Mouse (Mus musculus) induced T-regulatory cell, adult 2 months (primary cell): Measurements from ENCODE around the gene Zswim9.

Experiments used
- DNase-seq: peaks from one replicate; pipeline ENCODE4 v3.0.0-alpha.2; 2012; ENCODE audit warnings: low read depth

Gene Zswim9

DNA sequence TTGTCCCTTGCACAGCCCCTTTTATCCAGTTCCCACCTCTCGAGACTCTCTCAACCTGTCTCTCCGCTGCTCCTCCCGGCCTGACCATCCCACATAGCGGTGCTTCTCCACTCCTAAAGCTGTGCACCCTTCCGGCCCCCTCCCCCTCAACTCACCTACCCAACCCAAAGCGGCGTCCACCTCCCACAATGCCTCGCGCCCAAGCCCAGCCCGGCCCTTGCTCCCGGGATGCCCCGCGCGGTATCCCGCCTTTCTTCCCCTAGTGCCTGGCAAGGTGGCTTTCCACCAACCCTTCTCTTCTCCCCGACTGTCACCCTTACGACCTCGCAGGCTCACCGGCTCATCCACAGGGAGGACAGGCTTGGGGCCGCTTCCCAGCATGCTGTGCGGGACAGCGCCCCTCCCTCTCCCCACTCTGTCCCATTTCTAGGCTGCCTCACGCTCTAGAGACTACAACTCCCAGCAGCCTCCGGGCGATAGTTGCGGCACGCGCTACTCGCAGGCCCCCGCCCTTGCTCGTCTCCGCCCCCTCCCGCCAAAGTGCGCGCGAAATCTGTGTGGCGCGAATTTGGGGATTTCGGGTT, at the start of gene Zswim9:
Zswim9 (minus strand) TSS at position 414 of the 584 bp plus-strand sequence.
- peak; percentile 96 for DNase-seq

DNA sequence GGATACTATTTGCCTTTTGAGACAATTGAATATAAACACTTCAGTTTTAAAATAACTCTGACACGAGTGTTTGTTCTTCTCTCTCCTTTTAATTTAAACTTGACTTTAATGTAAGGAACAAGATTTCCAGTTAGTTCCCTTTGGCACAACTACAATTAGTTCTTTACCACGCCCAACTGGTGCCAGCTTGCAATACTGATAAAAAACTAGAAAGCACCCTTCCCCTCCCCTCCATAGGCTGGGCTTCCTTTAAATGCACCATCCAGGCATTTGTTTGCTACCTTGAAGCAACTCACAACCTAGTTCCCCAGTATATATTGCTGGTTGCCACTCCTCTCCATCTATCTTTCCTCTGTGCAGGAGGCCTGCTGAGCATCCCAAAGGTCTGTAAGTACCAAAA, 45.8 kb upstream of the Zswim9 start, which contains the start of gene Pla2g4c:
Pla2g4c (plus strand) TSS at position 340 of the 400 bp plus-strand sequence.
- no peak for DNase-seq

DNA sequence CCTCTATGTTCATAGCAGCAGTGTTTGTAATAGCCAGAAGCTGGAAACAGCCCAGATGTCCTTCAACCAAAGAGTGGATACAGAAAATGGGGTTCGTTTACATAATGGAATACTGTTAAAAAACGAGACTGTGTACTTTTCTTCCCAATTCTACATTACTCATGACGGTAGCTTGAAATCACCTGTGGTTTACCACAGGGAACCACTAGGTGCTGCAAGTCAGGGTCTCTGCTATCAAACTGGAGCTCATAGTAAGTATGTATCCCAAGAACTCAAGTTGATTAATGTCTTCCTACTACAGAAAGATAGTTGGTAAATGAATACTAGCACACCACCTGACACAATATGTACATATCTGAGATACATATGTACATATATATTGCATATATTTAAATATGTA, 42.9 kb upstream of the Zswim9 start:
- DNase-seq = peak; percentile 8

DNA sequence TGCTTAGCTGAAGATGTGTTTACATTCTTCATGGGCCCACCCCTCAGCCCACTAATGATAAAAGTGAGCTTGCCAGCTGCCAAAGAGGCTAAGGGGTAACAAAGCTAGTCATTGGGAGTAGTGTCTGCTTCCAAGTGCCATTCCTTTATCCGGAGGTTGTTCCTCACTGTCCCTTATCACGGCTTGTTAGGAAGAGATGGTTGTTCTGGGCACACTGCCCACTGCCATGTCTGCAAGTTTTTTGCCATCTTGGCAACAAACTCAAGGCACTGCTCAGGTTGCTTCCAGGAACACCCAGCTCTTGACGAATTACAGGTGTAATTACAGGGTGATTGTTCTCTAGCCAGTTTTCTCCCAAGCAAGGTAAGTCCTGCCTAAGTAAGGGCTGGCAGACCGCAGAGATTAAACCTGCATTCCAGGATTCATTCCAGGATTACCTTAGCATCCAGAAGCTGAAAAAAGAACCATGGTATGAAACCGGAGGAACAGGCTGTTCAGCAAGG, 35.6 kb upstream of the Zswim9 start:
- no peak for DNase-seq

DNA sequence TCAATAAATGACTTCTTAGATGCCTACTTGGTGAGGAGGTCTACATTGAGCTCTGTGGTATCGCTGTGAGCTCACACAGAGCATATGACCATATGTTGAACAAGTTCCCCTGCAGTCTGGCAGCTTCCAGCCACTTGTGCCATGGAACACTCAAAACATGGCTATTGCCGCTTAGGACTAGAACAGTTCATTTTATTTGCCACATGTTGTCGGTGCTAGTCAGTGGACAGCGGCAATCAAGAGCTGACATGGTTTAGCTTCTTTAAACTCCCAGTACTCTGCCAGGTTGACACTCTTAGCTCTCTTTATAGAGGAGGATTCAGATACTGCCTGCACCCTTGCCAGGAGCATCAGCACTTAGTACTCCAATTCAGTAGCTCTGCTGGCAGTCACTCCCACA, 32.9 kb upstream of the Zswim9 start:
- DNase-seq = no peak

DNA sequence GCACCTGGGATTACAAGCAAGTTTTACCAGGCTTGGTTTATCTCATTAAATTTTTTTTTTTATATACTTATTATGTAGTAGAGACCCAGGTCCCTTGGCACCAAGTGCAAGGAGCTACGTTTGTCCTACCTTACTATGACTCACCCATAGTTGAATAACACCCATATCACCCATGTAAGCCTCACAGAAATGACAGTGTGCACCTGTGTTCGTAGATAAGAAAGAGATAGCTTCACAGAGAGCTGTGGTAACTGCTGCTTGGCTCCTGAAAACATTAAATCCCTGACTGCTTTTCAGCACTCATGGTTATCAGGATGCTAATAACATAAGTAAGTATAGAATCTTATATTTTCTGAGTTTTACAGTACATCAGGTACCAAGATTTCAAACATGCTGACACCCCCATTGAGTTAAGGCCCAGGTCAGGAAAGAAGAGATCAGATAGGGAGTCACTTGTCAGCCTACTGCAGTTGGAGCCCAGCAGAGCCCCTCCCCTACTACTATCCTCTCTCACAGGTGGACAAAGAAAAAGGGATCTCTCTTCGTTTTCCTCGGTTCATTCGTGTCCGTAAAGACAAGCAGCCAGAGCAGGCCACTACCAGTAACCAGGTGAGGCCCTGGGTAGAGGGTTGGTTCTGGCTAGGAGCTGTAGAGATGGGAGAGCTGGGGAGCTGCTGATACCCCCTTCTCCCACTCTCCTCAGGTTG, 32.1 kb upstream of the Zswim9 start:
- DNase-seq = no peak

DNA sequence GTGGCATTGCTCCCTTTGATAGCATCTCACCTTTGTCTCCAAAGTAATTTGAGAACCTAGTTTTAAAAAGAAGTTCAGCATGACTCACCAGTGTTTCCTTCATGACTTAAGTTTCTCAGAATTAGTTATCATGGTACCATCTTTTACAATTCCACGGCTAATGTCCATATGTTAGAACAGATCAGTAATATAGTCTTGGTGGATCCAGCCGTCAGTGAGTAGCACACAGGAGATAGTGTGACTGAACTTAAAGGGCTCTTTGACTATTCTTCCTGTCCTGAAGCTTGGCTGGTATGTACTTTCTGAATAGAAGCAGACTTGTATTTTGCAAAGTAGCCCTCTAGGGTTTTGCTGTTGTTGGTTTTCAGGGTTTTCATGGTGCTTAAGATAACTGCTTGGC, 30.9 kb upstream of the Zswim9 start:
- DNase-seq = no peak

DNA sequence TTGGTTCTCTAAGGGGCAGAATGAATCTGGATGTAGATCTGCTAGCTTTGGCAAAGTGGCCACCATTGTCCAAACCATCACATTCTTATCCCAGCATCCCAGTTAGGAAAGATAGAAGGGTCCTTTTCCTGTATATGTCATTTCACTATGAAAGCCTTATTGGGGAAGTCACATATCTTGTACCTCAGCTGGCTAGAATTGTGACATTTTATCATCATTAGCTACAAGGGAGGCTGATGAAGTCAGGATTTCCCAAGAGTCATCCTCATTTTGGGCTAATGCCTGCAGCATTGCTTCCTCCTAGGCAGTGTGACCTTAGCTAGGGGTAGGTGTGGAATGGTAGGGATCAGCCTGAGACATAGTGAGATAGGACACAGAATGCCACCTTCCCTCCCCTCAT, 24.9 kb upstream of the Zswim9 start:
- DNase-seq = no peak

DNA sequence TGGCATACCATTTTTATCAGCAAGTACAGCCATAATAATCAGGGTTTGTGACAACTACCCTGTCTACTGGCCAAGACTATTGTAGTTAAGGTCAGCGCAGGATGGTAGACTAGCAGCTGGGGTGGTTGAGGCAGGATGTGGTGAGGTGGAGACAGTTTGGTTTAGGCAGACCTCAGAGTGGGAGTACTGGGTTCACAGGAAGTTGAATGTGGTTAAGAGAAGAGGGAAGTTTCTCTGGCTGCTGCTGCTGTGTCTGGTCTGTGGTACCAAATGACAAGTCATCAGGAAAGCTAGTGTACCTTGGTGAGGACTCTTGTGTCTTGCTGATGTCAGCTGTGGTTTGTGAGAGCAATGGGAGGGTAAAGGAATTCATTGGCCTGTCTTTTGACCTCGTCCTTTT, 24.3 kb upstream of the Zswim9 start:
- peak; percentile 82 for DNase-seq

DNA sequence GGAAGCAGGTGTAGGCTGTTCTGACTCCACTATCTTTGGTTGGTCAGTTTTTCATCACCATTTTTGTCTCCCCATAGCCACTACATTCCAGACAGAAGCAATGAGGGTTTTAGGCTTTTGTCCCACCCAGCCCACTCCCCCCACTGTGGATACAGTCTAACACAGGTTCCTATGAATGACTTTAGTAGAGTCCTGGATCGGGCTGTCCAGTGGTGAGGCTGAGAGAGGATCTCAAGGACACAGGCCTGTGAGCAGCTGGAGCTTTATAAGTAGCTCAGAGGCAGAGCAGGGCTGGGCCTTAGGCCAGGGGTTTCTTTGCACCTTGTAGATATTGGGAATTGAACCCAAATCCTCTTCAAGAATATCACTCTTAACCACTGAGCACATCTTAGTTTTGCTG, 23.1 kb upstream of the Zswim9 start:
- no peak for DNase-seq

DNA sequence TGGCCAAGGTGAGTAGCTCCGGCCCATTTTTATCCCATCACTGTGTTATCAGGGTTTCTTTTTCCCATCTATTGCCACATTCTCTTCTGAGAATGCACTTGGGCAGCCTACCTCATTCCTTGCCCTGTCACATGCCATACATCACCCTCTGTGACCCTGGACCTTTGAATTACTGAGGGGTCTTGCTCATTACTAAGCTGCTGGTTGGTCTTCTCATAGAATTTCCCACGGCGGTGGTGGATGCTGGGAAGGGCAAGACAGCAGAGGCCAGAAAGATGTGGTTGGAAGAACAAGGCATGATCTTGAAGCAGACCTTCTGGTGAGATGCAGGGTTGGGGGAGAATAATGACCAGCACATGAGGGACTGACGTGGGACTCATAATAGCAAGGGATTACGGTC, 20.3 kb upstream of the Zswim9 start:
- DNase-seq = no peak

DNA sequence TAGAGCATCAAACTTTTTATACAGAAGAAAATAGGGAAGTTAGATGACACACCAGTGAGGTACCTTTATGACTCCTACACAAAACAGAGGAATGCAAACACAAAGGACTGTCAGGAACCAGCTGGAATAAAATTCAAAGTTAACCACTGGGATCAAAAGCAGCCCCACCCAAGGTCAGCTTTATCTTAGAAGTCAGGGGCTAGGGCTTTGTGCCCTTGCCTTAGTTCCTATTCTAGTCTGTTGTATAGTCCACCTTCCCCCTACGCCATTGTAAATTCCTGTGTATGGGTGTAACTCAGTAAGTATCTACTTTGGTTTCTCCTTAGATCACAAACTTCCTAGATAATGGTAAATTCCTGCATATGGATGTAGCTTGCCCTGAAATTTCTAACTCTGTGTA, 19.1 kb upstream of the Zswim9 start:
- DNase-seq = no peak

DNA sequence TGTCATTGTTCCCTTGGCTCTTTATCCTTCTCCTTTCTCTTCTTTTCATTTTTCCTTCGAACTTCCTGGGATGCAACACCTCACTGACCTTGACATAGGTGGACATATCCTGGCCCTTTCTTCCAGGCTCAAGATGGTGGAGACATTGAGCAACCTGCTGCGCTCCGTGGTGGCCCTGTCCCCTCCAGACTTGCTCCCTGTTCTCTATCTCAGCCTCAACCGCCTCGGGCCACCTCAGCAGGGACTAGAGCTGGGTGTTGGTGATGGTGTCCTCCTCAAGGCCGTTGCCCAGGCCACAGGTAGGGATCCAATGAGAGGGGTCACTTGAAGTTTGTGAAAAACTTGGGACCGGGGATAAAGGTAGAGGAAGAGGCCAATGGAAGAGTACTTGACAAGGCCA, 16.7 kb upstream of the Zswim9 start:
- DNase-seq = no peak

DNA sequence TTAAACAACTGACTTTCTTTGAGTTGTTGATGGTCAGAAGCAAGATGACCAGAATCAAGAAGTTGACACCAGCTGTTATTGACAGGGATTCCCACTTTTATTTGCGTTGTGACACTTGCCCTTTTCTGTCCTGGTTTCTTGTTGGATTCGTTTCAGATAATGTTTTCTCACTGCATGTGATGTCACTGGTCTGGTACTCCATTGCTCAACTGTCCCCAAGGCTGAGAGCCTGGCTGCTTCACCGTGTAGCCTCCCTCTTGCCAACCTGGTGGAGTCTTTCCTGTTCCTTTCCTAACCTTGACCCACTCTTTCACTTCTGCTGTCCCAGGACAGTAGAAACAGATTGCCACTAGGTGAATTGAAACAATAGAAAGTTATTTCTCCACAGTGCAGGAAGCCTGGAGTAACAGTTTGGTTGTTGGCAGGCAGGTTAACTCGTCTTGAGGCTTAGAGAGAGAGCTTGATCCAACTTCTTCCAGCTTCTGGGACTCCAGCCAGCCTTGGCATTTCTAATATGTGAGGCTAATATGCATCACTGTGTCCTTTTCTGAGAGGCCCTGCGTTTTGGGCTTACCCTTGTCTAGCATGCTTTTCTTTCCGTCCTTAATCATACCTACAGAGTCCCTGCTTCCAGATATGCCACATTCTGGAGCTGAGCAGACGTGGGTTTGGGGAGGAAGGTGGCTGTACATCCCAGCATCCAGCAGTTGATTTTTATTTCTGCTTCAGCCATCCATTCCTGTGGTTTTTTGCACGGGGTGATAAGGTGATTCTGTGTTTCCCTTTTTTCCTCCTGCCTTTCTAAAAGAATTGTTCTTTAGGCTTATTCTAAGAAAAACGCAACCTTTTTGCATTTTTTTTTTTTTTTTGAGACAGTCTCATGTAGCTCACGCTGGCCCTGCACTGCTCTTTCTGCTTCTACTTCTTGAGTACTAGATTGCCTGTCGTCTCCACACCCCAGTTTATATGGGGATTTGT, 15.6 kb upstream of the Zswim9 start:
- DNase-seq = no peak

DNA sequence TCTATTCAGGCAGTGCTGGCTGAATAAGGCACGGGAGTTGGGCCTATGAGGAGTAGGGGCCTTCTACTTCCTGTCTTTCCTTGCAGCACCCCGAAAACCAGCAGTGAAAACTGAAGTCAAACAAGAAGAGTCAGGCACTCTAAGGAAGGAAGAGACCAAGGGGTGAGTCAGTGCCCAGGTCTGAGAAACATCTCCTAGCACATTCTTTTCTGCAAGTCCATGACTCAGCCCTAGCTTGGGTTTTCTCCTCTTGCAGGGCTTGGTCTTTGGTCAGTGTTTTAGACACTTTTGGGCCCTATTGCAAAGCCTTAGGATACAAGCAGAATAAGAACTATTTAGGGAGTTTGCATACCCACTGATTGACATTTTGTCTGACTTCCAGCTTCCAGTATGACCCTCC, 12.8 kb upstream of the Zswim9 start:
- no peak for DNase-seq

DNA sequence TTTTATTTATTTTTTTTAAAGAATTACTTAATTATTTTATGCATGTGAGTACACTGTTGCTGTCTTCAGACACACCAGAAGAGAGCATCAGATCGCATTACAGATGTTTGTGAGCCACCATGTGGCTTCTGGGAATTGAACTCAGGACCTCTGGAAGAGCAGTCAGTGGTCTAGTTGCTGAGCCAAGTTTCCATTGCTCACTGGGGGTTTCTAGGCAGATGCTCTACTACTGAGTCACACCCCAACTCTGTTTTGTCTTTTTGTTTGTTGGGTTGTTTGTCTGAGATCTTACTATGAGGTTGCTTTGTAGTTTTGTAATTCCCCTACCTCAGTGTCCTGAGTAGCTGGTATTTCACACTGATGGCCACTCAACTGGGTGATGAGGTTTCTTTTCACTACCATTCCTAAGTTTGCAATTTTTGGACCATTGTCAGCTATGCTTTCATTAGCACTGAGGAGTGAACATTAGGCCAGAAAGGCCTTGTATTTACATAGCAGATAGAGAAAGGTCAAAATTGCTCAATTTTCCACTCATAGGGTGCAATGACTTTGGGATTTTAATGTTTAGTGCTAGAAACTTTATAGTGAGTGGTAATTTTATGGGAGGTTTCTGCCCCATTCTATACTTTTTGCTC, 11.6 kb upstream of the Zswim9 start:
- DNase-seq = no peak

DNA sequence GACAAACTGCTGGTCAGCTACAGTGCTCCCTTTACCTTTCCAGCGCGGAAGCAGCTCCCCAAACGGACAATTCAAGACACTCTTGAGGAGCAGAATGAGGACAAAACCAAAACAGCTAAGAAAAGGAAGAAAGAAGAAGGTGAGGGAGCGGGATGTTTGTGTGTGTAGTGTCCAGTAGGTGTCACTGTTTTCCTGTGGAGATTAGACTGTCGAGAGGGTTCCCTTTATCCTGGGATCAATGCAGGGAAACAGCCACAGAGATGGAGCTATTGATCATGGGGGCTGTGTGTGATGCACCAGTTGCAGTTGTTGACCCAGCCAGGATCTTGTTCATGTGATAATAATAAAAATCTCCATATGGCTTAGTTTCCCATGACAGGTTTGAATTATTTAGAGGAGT, 10.1 kb upstream of the Zswim9 start:
- peak; percentile 61 for DNase-seq

DNA sequence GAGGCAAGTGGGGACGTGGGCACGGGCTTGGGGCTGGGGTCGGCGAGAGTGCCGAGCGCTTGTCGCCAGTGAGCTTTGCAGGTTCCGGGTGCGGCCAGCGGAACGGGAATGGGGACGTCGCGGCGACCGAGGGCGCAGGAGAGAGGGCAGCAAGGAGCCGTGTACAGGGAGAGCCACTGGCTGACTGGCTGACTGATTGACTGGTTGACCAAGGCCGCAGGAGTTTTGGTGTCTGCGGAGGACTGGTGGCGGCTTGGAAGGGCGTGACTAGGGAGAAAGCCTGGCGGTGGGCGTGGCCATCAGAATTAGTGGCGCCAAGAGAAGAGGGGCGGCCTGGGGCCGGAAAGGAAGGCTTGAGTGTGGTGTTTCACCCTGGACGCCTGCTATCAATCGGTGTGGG, 436 bp upstream of the Zswim9 start:
- peak; percentile 27 for DNase-seq

DNA sequence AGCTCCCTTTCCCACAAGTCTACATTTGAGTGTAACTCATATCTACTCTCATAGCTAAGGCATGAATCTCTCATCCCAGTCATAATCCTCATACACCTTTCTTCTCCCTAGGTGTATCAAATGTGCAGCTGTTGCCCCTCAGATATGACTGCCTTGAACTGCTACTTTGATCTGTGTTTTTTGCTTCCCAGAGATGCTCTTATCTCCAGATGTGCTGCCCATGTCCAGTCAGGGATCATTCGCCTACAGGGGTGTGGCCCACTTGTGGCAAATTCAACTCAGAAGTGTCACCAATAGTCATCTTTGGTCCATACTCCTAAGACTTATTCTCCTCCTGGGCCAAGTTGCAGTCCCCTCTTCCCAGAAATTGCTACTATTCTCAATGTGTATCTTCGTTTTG, 688 bp downstream of the Zswim9 start:
- no peak for DNase-seq

DNA sequence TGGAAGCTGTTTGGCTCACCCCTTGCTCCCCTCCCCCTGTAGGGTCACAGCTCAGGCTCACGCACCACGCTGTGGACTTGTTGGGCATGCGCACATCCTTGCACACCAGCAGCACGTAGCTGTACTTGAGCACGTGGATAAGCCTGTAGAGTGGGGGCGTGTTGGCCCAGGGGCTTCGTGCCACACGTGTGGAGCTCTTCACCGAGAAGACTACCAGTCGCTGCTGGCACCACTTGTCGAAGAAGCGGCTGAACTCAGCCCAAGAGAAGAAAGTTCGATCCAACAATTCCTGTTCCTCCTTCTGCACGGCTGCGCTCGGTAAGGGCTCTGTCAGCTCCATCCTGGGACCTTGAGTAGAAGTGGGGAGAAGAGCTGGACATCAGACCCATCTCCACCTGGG, 1.4 kb downstream of the Zswim9 start, which contains the start of gene Lig1:
Lig1 (plus strand) TSS at position 203 of the 400 bp plus-strand sequence.
- no peak for DNase-seq

DNA sequence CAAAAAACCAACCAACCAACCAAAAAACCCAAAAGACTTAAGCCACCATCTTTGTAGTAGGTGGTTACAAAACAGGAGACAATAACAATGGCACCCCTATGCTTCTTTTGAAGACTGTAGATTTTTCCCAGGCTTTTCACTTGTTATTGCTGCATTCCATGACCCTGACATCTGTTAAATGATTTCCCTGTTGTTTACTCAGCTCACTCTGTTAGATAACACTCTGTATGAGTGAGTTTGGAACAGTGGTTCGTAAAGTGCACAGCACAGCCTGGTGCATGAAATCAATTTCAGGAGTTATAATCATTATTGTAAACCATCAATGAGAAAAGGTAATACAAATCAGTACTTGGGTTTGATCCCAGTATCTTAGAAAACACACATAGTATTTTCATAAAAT, 6.8 kb downstream of the Zswim9 start:
- DNase-seq = no peak

DNA sequence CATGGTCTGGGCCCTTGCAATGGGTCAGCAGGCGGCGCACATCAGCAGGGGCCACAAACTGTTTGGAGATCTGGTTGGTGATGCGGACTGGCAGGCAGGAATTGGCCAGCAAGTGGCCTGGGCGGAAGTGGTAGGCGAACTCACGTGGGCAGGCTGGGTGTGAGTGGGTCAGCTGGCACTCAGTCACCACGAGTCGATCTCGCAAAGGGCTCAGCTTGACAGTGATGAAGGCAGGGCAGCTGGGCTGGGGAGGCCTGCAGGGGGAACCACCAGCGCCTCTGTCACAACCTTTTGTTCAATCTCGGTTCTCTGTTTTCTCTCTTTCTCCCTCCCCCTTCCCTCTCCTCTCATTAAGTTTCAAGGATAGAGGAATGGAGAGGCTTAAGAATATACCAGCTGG, 9.1 kb downstream of the Zswim9 start:
- no peak for DNase-seq
